Mouse (Mus musculus): Measurements from ENCODE around the gene Stap2. TPM values are rescaled to one million over a fixed set of nuclear protein-coding genes. Genes with fewer than 3 reads are reported as not detected.

Stap2 gene
- polyA plus RNA-seq, 1 experiment from 2014 or later: 6.5 TPM

DNA sequence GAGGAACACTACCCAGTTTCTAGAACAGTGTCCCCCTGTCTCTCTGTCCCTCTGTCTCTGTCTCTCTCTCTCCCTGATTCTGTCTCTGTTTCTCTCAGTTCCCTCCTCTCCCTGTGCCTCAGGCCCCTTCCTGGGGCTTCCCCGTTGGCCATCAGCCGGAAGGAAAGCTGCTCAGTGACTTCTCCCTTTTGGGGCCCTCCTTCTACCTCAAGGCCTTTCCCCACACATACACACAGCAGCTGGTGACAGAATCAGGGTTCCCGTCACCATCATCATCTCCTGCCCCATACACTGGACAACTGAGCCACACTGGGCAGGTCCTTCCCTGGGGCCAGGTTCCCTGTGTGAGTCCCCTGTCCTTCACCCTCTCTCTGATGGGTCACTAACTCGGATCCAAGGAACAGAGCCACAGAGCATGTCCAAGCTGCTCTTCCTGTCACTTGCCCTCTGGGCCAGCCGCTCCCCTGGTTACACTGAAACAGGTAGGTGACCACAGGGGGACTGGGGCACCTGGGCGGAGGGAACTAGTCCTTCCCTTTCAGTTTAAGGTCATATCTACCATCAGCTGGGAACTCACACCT is 52.8 kb downstream of the Stap2 start, which contains the start of gene Ebi3:
Gene Ebi3 (plus strand): TSS at position 194 of the 581 bp plus-strand sequence.
- Histone ChIP-seq H3K4me1 (peaks cover 14% of the 10 kb centered on the region), H3K9ac (no peak within 1 kb of the TSS), H3K36me3 (no peaks in the 10 kb centered on the region), H3K27ac (no peak within 1 kb of the TSS), H3K4me3 (no peak within 1 kb of the TSS), H3K9me3 (replicated peaks) (no peaks in the 10 kb centered on the region), H3K27me3 (peaks cover 14% of the 10 kb centered on the region), H3K4me2 (replicated peaks) (no peak within 1 kb of the TSS)
- 70% methylated on average over 6 of the region's 6 CpGs for WGBS
- no peak for ATAC-seq (ENCODE audit: low FRiP score)

DNA sequence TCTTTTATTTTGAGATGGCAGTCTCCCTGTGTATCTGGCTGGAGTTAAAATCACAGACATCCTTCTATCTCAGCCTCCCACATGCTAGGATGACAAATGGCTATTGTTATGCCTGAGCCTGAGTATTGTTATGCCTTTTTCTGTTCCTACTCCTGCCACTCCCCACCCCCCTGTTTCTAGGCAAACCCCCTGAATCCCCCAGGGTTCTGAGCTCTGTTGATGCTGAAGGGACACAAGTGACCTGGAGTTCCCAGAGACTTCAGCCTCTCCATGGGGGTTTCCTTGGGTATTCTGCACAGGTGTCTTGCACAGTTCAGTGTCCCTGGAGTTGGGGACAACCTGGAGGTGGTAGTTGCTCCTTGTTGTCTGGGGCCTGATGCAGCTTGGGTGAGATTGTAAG is 53.3 kb downstream of the Stap2 start:
- Histone ChIP-seq H3K4me1 (peaks cover 10% of the 10 kb centered on the region), H3K9me3 (replicated peaks) (no peaks in the 10 kb centered on the region), H3K4me3 (no peak overlapping the region), H3K27me3 (peaks cover 14% of the 10 kb centered on the region), H3K36me3 (no peaks in the 10 kb centered on the region), H3K27ac (no peak overlapping the region), H3K4me2 (replicated peaks) (no peak overlapping the region), H3K9ac (no peak overlapping the region)
- ATAC-seq (ENCODE audit: low FRiP score): no peak

DNA sequence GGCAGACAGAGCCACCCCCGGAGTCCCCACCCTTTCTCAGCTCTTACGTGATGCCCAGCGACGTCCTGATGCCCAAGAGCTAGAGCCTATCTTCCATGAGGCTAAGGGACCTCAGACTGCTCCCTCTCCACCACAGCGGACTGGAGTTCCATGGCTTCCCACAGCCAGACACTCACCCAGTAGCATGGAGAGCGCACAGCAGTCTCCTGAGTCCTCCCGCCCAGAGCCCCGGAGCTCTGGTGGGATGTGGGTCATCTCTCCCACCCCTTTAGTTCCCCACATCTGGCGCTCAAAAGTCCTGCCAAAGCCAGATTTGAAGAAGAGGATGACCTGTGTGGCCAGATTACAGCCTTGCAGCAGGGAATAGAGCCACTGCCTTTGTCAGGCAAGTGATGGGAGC is 54.8 kb downstream of the Stap2 start:
- no peak overlapping the region for H3K27ac ChIP-seq
- no peaks in the 10 kb centered on the region for H3K9me3 ChIP-seq (replicated peaks)
- H3K27me3 ChIP-seq: peaks cover 14% of the 10 kb centered on the region
- H3K36me3 ChIP-seq: no peaks in the 10 kb centered on the region
- 79% methylated on average over 9 of the region's 9 CpGs for WGBS
- no peak overlapping the region for H3K4me2 ChIP-seq (replicated peaks)
- no peak overlapping the region for H3K9ac ChIP-seq
- ATAC-seq (ENCODE audit: low FRiP score): no peak
- no peak overlapping the region for H3K4me3 ChIP-seq
- H3K4me1 ChIP-seq: peaks cover 3% of the 10 kb centered on the region; the same call in 1 of the 2 replicates

DNA sequence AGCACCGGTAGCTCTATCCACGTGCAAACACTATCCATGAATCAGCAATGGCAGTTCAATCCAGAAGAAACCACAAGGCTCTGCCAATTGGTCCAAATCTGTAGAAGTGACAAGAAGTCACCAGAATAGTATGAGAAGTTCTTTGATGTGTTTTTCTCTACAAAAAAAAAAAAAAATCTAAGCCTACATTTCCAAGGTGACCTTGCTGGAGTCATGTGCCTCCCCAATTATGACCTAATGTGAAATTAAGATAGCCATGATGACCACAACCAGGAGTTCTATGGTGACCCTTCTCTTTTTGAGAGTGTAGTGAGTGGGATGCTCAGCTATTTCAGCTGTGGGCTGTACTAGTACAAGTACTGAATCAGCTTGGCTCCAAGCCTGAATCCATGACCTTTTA is 56.0 kb downstream of the Stap2 start, which contains the start of gene Zfp119b:
Gene Zfp119b (minus strand): TSS at position 101 of the 400 bp plus-strand sequence.
- 89% methylated on average over 2 of the region's 2 CpGs for WGBS
- no peak for ATAC-seq (ENCODE audit: low FRiP score)
- no peak within 1 kb of the TSS for H3K27ac ChIP-seq

DNA sequence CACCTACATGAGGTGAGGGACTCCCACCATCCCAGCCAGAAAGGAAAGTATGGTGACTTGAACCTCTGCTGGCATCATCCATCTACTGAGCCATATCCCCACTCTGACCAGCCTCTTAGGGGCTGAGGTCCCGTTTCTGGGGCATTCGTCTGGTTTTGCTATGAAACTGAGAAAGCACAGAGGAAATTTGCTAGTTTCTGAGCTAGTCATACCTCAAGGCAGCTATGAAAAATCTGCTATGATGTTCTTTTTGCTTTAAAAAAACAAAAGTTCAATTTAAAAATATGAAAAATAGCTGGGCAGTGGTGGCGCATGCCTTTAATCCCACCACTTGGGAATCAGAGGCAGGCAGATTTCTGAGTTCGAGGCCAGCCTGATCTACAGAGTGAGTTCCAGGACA is 56.7 kb downstream of the Stap2 start:
- Histone ChIP-seq H3K4me2 (replicated peaks) (no peak overlapping the region), H3K9me3 (replicated peaks) (no peaks in the 10 kb centered on the region), H3K36me3 (no peaks in the 10 kb centered on the region), H3K4me3 (no peak overlapping the region), H3K27me3 (no peaks in the 10 kb centered on the region), H3K27ac (no peak overlapping the region), H3K9ac (no peak overlapping the region), H3K4me1 (peaks cover 6% of the 10 kb centered on the region; the same call in 1 of the 2 replicates)
- 86% methylated on average over 4 of the region's 4 CpGs for WGBS
- no peak for ATAC-seq (ENCODE audit: low FRiP score)

More for the DNA sequence above, 56.0 kb downstream of the Stap2 start, which contains the start of gene Zfp119b:
- peaks cover 7% of the 10 kb centered on the region; the same call in 1 of the 2 replicates for H3K27me3 ChIP-seq
- H3K9me3 ChIP-seq (replicated peaks): no peaks in the 10 kb centered on the region
- peaks cover 6% of the 10 kb centered on the region; the same call in 1 of the 2 replicates for H3K4me1 ChIP-seq
- H3K9ac ChIP-seq: no peak within 1 kb of the TSS
- no peak within 1 kb of the TSS for H3K4me3 ChIP-seq
- H3K4me2 ChIP-seq (replicated peaks): no peak within 1 kb of the TSS
- H3K36me3 ChIP-seq: no peaks in the 10 kb centered on the region

Other genes with a start within 250 kb of the Stap2 start
- 11.0 and 11.4 TPM in 2 replicates for gene Zfp119a, start 126.7 kb downstream of the Stap2 start, polyA plus RNA-seq (2016; fragmentation: Nextera tagmentation; extraction: Ambion mirVana)
- 13.0 and 15.1 TPM in 2 replicates for gene Zfp959, start 113.5 kb downstream of the Stap2 start, polyA plus RNA-seq (2016; fragmentation: Nextera tagmentation; extraction: Ambion mirVana)
- 6.2 and 6.3 TPM in 2 replicates for gene Zfp119b, start 56.1 kb downstream of the Stap2 start, polyA plus RNA-seq (2016; fragmentation: Nextera tagmentation; extraction: Ambion mirVana)
- 2.6 and 4.4 TPM in 2 replicates for gene Ebi3, start 52.9 kb downstream of the Stap2 start, polyA plus RNA-seq (2016; fragmentation: Nextera tagmentation; extraction: Ambion mirVana)
- gene Yju2, start 46.5 kb downstream of the Stap2 start, polyA plus RNA-seq (2016; fragmentation: Nextera tagmentation; extraction: Ambion mirVana): 24.1 and 26.7 TPM in 2 replicates
- gene Shd, start 35.1 kb downstream of the Stap2 start, polyA plus RNA-seq (2016; fragmentation: Nextera tagmentation; extraction: Ambion mirVana): 133 and 135 TPM in 2 replicates
- 96.4 and 103 TPM in 2 replicates for gene Fsd1, start 19.1 kb downstream of the Stap2 start, polyA plus RNA-seq (2016; fragmentation: Nextera tagmentation; extraction: Ambion mirVana)
- 196 and 209 TPM in 2 replicates for gene Mpnd, start 127 bp upstream of the Stap2 start, polyA plus RNA-seq (2016; fragmentation: Nextera tagmentation; extraction: Ambion mirVana)
- gene Sh3gl1, start 31.1 kb upstream of the Stap2 start, polyA plus RNA-seq (2016; fragmentation: Nextera tagmentation; extraction: Ambion mirVana): 141 and 144 TPM in 2 replicates
- gene Chaf1a, start 34.9 kb upstream of the Stap2 start, polyA plus RNA-seq (2016; fragmentation: Nextera tagmentation; extraction: Ambion mirVana): 26.8 and 30.2 TPM in 2 replicates
- gene Ubxn6, start 69.4 kb upstream of the Stap2 start, polyA plus RNA-seq (2016; fragmentation: Nextera tagmentation; extraction: Ambion mirVana): 62.4 and 64.5 TPM in 2 replicates
- 167 and 177 TPM in 2 replicates for gene Hdgfl2, start 74.0 kb upstream of the Stap2 start, polyA plus RNA-seq (2016; fragmentation: Nextera tagmentation; extraction: Ambion mirVana)
- gene Plin4, start 104.2 kb upstream of the Stap2 start, polyA plus RNA-seq (2016; fragmentation: Nextera tagmentation; extraction: Ambion mirVana): 0.06 and 0.09 TPM in 2 replicates
- gene Plin5, start 112.0 kb upstream of the Stap2 start, polyA plus RNA-seq (2016; fragmentation: Nextera tagmentation; extraction: Ambion mirVana): 0.42 and 0.62 TPM in 2 replicates
- gene Lrg1, start 116.4 kb upstream of the Stap2 start, polyA plus RNA-seq (2016; fragmentation: Nextera tagmentation; extraction: Ambion mirVana): 0.25 and 0.27 TPM in 2 replicates
- gene Sema6b, start 134.8 kb upstream of the Stap2 start, polyA plus RNA-seq (2016; fragmentation: Nextera tagmentation; extraction: Ambion mirVana): 9.6 and 11.2 TPM in 2 replicates
- gene Tnfaip8l1, start 156.9 kb upstream of the Stap2 start, polyA plus RNA-seq (2016; fragmentation: Nextera tagmentation; extraction: Ambion mirVana): 8.4 and 8.9 TPM in 2 replicates
- gene Mydgf, start 178.3 kb upstream of the Stap2 start, polyA plus RNA-seq (2016; fragmentation: Nextera tagmentation; extraction: Ambion mirVana): 59.2 and 63.0 TPM in 2 replicates
- 38.7 and 39.2 TPM in 2 replicates for gene Dpp9, start 213.3 kb upstream of the Stap2 start, polyA plus RNA-seq (2016; fragmentation: Nextera tagmentation; extraction: Ambion mirVana)

All from hindbrain, embryonic 12.5 days (tissue).